In the genomic region with DNA sequence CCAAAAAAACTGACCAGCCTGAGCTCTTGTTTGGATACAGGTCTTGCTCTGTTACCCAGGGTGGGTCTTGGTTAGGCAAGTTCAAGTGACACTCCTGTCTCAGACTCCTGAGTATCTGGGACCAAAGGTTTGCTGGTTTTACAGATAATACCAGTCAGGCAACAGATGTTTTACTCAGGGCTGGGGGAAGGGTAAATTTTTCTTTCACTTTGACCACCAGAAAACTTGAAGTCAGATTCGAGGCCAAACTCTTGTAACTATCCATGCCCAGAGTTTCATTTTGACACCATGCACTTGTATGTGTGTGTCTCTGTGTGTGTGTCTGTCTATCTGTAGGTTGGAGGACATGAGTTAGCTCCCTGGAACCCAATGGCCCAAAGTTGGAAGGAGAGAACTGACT, we compare ENCODE assay signal across 1 mouse cellular context.
TF ChIP-seq lines count a peak whose summit lies in the region.

No protein-coding gene starts in this region.

TF ChIP-seq in MEL, 35 proteins besides CTCF, POLR2A, EP300 and RAD21 (continued from another document):
- no peak for TF ChIP-seq KAT2A (conservative IDR thresholded peaks at IDR 0.05; ENCODE audit: low read depth, low read length)
- TF ChIP-seq MYC (IDR thresholded peaks at IDR 0.05; ENCODE audit: low read depth, low read length): no peak
- no peak for TF ChIP-seq E2F4 (IDR thresholded peaks at IDR 0.05; ENCODE audit: borderline replicate concordance, low read depth, low read length)
- TF ChIP-seq GABPA (IDR thresholded peaks at IDR 0.05; ENCODE audit: low read depth, low read length): no peak
- no peak for TF ChIP-seq ELF1 (IDR thresholded peaks at IDR 0.05; ENCODE audit: low read depth, low read length)
- TF ChIP-seq CHD2 (IDR thresholded peaks at IDR 0.05; ENCODE audit: low read length): no peak
- no peak for TF ChIP-seq MAX (IDR thresholded peaks at IDR 0.05; ENCODE audit: low read length)
- no peak for TF ChIP-seq RCOR1 (IDR thresholded peaks at IDR 0.05; ENCODE audit: low read depth, low read length)
- no peak for TF ChIP-seq TBP (IDR thresholded peaks at IDR 0.05; ENCODE audit: low read depth, low read length)
- no peak for TF ChIP-seq POLR2AphosphoS5 (IDR thresholded peaks at IDR 0.05; ENCODE audit: borderline replicate concordance, low read depth, low read length)
- TF ChIP-seq MYB (IDR thresholded peaks at IDR 0.05; ENCODE audit: low read depth, low read length): no peak
- TF ChIP-seq MAZ (IDR thresholded peaks at IDR 0.05; ENCODE audit: low read depth, low read length): no peak
- TF ChIP-seq ZC3H11A (IDR thresholded peaks at IDR 0.05; ENCODE audit: low read depth, low read length): no peak
- TF ChIP-seq MEF2A (IDR thresholded peaks at IDR 0.05; ENCODE audit: extremely low read depth, insufficient replicate concordance, low read depth, low read length, poor library complexity, severe bottlenecking): no peak
- 0 out of 2 replicates have a peak, but pooled peaks have one; percentile 6 for TF ChIP-seq GATA1 (IDR thresholded peaks at IDR 0.05; ENCODE audit: low read depth, low read length)
- TF ChIP-seq USF1 (IDR thresholded peaks at IDR 0.05; ENCODE audit: low read depth, low read length): no peak
- TF ChIP-seq ETS1 (IDR thresholded peaks at IDR 0.05; ENCODE audit: low read depth, low read length): peak; percentile 62
- TF ChIP-seq ZNF384 (IDR thresholded peaks at IDR 0.05; ENCODE audit: low read depth, low read length): no peak
